Mouse (Mus musculus) thymus, postnatal 25 days (tissue): Measurements from ENCODE around the gene Capn3.

Source experiments
- DNase-seq: peaks from one replicate; pipeline ENCODE4 v3.0.0; 2022

The Capn3 gene

DNA sequence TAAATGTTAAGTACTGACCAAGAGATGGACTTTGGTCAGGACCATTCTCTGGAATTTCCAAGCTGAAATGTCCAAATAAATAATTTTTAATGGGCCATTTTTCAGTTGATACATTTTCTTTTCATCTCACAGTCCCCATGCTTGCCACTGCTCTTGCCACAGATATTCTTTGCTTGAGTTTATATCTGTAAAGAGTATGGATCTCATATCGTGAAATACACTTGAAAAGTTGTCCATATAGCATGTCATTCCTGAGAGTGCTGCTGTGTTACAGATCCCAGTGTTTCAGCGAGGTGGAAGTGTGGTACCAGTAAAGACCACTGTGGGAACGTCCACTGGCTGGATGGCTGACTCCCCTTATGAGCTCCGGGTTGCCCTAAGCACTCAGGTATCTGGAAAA is at the start of gene Capn3:
Capn3 (plus strand) TSS at position 301 of the 400 bp plus-strand sequence.
- DNase-seq = no peak

DNA sequence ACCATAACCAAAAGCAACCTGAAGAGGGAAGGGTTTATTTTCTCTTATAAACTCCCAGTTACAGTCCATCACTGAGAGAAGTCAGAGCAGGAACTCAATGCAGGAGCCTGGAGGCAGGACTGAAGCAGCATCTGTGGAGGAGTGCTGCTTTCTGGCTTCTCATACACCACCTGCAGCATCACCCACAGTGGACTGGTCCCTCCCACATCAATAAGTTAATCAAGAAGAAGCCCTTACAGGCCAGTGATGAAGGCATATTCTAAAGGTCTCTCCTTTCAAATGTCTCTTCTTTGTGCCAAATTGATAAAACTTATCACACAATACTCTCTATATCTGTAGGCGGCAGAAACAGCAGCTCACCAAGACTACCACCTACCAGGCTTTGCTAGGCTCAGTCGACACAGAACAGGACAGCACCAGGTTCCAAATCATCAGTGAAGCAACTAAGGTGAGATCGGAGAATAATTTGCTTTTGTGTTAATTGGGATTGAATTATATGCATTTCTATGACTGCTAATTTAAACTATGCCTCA is 44.7 kb upstream of the Capn3 start:
- DNase-seq = no peak

DNA sequence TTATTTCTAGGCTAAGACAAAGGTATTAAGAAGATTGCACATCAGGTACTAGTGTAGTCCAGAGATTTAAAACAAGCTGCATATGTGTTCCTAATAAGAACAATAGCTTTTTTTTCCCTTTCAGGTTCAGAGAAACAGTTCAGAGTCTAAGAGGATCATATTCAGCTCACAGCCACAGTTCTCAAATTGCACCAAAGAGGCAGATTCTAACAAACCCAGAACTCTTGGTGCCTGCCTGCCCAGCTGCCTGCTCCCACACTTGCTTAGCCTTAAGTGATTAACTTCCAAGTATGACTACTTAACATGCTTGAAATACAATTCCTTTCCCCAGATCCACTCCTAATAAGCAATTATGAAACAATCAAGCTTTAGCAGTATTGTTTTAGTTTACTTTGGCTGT is 41.7 kb upstream of the Capn3 start:
- DNase-seq = no peak

DNA sequence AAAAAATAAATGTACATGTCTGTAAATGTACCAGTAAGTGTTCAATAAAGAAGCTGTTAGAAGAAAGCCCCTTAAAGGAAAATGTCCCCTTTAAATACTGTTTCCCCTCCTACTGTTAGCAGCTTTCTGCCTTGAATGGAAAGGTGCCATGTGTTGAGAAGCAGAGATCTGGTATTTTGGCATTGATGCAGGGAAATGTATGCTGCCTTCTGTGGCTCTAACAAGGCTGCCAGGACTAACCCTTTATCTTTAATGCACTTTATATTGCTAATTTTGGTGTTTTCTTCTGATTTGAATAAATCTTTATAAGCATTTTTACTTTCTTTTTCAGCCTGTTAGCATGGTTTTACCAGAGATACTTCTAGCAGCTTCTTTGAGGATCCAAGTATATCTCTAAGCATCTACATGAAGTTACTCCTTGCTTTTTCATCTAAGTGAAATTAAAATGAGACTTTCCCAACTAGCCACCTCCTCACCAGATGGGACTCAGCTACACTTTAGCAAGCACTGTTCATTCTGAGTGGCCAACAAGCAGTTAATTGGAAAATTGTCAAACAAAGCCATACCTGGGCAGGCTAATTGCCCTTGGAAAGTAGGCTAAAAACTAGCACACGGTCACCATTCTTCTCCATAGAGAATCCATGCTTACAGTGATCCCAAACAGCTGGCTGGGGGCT is 40.9 kb upstream of the Capn3 start:
- no peak for DNase-seq

DNA sequence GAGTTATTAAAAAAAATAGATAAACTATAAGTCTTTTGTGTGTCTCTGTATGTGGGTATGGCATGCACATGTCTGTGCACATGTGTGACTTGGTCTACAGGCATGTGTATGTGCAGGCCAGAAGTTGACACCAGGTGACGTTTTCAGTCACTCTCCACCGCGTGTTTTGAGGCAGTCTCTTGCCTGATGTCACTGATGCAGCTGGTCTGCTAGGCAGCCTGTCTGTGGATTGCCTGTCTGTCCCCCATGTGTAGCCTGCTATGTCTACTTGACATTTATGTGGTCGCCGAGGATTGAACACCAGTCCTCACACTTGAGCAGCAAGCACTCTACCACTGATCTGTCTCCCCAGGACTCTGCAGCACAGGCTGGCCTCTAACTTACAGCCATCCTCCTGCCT is 31.4 kb upstream of the Capn3 start:
- peak; percentile 63 for DNase-seq

DNA sequence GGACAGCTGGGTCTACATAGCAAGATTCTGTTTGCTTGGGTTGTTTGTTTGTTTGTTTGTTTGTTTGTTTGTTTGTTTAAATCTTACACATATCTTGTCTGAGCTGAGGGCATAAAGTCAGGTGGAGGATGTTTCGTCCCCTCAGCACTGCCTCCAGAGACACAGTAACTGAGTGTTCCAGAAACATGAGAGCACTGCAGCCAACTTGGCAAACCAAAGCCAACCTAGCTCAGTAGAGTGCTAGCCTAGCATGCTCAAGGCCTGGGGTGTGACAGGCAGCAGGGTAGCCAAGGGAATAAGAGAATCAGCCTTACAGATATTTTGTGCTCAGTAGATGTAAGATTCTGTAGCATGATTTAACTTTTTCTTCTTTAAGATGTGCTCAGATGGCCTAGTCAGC is 11.3 kb upstream of the Capn3 start:
- no peak for DNase-seq

DNA sequence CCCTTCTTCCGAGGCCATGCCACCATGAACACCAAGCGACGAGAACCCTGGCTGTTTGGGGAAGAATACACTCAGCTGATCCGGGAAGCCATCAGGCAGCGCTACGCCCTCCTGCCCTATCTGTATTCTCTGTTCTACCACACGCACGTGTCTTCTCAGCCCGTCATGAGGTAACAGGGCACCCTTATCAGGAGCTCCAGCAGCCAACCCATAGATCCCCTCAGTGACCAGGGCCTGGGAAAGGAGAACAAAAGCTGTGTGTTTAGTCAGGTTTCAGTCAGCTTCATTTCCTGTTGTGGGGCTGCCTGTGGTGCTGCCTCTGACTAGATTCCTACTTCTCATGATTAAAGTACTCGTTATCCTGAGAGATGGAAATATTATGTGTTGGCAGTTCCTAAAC is 9.4 kb upstream of the Capn3 start:
- DNase-seq = peak; percentile 28

DNA sequence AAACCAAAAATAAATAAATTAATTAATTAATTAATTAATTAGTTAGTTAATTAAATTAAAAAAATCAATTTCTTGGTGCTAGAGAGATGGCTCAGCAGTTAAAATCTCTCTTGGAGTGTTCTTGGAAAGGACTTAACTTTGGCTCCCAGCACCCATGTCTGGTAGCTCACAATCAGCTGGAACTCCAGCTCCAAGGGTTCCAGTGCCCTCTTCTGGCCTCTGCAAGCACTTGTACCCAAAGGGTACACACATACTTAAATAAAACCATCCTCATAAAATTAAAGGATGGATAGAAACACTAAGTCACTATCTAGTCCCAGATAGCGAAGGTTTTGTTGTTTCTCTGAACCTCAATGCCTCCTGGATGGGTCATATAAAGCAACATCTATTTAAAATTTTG is 8.5 kb upstream of the Capn3 start:
- peak; percentile 36 for DNase-seq

DNA sequence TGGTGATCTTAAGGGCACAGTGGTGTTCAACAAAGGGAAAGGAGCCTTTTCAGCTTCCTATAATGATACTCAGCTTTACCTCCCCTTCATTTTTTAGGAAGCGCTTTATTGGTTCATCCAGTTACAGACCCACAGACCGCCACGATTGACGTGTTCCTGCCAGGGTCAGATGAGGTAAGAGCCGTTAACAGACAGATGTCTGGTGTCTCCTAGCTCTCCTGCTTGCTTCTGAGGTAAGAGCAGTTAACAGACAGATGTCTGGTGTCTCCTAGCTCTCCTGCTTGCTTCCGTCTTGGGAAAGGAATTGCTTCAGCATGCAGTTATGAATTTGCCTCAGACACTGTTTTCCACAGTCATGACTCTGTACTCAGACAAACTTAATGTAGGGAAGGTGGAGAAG is 5.1 kb upstream of the Capn3 start:
- DNase-seq = no peak

DNA sequence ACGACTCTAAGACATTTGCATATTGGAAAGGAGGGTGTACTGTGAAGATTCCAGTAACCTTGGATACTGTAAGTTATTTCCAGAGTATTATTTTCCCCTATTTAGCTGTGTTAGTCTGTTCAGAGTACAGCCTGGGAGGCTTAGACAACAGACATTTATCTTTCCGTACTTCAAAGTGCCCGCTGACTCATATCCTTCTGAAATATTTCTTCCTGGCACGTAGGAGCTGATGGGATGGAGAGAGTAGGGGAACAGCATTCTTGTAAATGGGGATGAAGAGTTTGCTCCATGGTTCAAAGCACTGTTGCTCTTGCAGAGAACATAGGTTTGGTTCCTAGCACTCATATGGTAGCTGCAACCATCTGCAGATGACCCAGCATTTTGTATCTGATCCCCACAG is 3.2 kb upstream of the Capn3 start:
- no peak for DNase-seq

DNA sequence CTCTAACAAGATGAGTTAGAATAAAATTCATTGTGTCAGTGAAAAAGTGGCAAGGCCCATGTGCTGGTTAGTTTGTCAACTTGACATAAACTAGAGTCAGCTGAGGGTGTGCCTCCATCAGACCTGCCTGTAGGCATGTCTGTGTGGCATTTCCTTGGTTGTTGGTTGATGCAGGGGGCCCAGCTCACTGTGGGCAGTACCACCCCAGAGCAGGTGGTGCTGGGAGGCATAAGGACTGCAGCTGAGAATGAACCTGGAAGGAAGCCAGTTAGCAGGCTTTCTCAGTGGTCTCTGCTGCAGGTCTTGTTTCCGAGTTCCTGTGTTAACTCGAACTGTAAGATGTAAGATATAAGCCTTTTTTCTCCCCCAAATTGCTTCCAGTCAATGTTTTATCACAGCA is 832 bp upstream of the Capn3 start:
- DNase-seq = peak; percentile 77

DNA sequence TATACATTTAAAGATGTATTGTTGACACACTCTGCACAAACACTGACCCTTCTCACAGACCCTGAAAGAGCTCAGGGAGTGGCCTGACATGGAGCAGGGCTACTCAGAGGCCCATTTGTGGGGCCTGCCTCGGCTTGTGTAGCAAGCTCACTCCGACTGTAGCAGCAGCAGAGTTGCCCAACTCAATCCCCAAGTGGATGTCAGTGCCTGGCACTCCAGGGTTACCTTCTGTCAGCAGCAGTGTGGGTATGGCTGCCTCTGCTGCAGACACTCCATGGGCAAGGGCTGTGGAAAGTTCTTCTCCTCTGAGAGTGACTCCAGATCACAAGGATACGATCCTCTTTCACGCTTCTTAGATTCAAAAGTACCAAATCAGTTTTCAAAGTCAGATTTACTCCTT is 4.4 kb downstream of the Capn3 start:
- no peak for DNase-seq

DNA sequence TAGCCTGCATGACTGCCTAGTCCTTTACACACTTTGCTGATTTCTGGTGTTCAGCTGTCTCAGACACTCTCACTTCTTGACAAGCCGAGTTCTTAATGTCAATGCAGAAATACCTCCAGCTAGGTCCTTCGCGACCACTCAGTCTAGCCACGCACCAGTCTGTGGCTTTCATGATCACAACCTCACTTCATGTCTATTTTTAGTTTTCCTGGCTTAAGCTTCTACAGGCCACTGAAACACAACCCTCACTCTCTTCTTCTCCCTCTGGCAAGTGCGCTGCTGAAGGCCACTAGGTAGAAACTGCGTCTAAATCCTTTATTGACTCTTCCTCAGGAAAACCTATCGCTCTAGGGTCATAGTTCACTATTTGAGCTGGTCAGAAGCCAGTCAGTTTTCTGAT is 7.5 kb downstream of the Capn3 start:
- DNase-seq = no peak

DNA sequence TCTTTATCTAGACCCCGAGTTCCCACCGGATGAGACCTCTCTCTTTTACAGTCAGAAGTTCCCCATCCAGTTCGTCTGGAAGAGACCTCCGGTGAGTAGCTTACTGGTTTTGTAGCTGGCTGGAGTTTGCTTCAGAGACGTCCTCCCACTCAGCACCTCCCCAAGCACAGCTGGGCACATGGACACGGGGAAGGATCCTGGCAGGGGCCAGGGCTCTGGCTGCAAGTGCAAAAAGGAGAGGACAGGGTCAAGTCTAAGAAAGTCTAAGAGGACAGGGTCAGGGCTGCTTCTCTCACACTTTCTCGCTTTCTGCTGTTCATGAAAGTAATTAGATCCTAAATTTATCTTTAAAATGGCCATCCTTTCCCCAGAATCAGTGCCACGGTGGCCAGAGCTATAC is 8.3 kb downstream of the Capn3 start:
- no peak for DNase-seq

DNA sequence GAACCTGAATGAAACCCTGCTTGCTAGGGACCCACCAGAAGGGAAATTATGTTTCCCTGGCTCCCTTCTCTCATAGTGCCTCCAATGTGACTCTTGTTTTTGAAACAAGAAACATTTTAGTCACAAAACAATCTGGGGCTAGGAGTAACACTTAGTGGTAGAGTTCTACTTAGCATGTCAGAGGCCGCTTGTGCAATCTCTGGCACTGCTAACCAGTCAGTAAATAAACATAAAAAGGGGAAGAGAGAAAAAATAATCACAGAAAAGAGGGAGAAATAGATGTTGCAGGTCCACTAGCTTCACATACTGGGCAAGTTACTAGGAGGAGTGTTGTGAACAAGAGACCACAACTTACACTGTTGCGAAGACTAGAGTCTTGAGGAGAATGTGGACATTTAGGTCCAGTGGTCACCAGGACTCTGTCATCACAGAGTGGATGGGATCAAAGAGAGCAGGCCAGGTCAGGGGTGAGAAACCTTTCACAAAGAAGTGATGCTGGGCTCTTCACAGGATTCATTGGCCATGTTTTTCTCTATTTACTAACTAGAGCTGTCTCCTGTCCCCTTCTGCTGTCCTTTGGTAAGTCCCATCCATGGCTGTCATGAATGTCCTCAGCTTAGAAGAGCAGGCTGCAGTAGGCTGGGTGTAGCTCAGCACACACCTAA is 9.0 kb downstream of the Capn3 start:
- no peak for DNase-seq

DNA sequence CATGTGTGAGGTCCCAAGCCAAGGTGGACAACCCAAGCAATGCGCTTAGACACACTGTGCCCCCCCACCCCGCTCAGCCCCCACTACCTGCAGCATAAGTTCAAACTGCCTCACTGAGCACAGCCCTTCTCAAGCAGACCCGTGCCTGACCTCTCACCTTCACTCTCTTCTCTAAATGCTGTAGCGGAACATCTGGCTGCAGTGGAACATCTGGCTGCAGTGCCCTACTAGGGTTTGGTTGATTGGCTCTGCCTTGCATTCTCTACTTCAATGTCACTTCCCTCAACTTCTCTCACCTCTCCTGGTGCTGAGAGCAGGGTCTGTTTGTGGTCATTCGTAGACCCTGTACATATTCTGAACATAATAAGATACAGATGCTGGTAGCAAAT is 9.6 kb downstream of the Capn3 start:
- no peak for DNase-seq

DNA sequence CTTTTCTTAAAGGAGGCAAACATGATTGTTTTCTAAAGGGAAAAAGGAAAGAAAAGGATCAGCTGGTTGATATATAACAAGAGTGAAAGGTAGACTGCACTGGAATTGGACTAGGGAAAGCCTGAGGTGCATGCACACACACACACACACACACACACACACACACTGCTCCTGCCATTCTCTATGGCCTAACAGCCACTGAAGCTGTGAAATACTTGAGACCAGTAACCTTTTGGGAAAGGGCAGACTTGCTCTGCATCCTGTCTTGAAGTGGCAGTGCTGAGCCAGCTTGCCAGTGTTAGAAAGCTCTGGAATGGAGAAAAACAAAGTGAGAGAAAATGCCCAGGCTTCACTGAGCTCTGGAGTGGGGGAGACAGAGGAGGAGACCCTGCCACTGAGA is 12.2 kb downstream of the Capn3 start:
- no peak for DNase-seq

DNA sequence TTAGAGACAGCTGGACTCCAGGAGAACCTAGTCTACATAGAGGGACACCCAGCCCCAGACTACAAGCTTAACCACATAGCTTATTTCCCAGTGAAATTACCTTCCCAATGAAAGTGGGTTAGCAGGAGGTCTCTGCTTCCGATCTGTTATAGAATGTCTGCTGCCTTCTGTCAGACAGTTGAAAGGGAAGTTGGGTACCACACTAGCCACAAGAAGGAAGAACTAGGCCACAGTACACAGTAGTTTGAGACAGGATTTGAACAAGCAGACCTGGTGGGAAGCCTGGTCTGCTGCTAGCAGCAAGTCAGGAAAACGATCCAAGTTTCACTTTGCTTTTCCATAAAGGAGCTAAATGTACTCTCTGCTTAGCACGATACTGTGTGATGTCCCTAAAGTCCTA is 13.4 kb downstream of the Capn3 start:
- peak; percentile 56 for DNase-seq

DNA sequence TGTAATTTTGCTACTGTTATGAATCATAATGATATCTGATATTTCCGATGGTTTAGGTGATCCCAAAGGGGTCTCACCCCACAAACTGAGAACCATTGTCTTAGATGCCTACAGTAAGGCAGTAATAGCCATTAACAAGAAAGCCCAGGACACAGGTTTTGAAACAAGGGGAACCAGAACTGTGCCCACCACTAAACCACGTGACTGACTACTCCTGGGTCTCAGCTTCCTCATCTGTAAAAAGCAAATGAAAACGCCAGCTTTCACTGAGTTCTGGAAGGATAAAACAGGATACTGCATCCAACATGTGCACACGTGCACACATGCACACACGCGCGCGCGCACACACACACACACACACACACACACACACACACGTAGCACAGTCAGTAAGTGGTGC is 13.9 kb downstream of the Capn3 start:
- no peak for DNase-seq

DNA sequence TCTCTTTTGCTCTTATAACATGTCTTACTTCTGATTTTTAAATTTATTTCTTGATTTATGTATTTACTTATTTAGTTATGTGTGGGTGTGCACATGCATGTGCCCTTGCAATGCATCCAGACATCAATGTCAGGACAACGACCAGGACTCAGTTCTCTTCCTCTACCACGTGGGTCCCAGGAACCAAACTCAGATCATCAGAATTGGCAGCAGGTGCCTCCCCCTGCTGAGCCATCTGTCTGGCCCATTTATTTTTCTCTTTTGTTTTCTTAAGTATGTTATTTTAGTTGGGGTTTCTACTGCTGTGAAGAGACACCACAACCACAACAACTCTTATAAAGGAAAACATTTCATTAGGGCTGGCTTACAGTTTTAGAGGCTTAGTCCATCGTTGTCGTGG is 15.0 kb downstream of the Capn3 start:
- DNase-seq = no peak

DNA sequence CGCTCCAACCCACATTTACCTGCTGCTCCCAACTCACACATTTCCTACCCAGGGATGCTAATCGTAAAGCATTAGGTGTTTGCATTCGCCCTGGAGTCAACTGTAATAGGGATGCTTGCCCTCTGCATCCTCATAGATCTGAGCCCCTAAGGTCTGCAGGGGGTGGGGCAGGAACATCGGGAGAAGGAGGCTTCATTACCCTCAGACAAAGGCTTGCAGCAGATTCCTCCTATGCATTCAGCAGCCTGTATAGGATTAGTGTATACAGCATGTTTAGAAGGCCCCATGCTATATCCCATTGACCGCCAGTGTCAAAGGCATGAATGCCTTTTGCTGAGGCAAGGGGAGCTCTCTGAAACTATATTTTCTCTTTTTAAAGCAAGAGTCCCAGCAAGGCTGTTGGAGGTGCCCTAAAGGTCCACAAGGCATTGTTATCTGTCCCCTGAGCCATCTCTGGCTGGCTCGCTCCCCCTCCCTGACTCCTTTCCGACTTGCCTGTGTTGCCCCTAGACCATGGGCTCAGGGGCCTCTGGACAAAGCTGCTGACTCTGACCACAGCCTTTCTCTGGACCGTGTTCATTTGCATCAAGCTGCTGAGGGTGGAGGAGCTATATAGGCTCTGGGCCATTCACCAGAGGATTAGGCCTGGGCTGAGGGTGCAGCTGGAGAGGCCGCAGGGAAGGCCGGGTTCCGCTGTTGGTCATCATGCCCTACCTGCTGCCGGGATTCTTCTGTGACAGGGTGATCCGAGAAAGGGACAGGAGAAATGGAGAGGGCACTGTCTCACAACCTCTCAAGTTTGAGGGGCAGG is 20.7 kb downstream of the Capn3 start:
- DNase-seq = no peak

DNA sequence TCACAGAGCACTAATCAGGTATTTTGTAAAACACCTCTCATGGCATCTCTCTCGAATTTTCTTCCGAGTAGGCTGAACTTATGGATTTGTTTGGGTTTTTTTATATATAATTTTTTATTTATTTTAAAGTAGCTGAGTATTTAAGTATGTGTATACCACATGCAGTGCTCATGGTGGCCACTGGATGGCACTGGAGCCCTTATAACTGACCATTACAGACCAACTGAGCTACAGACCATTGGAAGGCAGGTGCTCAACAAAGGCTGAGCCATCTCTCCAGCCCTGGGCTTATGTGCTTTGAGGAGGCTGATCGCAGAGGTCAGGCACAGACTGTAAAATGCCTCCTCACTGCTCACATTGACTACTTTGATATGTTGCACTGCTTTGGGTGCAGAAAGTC is 22.8 kb downstream of the Capn3 start:
- DNase-seq = peak; percentile 88

DNA sequence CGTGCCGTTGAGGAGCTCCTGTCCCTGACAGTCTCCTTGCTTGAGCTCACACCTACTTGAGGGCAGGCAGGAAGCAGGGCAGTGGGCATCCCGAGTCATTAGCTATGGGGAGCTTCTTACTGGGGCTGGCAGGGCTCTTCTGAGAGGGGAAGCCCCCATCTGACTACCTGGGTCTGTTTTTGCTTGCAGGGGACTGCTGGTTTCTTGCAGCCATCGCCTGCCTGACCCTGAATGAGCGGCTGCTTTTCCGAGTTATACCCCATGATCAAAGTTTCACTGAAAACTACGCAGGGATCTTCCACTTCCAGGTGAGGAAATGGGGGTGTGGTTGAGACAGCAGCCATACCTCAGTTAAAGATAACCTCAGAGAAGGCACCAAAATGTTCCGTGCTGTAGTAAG is 26.1 kb downstream of the Capn3 start:
- DNase-seq = peak; percentile 38
